Mouse (Mus musculus): ENCODE results near the gene Skor1.

Skor1 gene

DNA sequence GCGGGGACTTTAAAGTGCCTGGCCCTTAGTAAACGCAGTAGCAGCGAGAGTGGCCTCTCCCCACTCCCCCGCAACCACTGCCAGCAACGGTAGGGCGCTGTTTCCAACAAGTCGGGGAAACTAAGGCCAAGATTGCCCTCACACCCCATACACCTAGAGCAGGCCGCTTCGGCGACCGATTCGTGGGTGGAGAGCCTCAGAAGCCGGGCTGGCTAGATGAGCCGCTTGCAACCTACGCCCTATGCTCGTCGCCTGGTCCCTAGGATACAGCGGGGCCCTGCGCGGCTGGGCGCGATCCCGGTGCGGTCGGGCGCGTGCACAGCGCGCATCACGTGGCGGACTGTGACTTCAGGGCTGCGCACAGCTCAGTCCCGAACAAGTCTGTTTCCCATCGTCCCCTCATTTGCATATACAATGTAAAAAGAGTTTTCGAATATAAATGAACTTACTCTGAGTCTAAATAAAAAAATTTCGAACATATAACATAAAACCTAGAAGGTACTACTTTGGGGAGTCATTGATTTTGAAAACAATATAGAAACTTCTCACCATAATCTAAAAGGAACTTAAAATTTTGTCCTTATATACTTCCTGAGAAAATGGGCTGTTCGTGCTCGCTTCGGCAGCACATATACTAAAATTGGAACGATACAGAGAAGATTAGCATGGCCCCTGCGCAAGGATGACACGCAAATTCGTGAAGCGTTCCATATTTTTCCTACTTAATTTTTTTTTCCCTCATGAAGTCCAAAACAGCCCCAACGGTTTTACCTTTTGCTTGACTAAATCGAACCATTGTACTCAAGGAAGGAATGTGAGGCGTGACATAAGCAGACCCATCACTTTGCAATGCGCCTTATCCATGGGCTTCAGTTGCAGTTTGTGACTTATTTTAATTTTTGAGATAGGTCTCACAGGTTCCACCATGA, 15.8 kb downstream of the Skor1 start:
- peak; percentile 97 for DNase-seq

- peak; percentile 68 for DNase-seq
Observed at GRCm38 (mm10) chr9:63131957-63132602, 16.7 kb downstream of the Skor1 start.

DNA sequence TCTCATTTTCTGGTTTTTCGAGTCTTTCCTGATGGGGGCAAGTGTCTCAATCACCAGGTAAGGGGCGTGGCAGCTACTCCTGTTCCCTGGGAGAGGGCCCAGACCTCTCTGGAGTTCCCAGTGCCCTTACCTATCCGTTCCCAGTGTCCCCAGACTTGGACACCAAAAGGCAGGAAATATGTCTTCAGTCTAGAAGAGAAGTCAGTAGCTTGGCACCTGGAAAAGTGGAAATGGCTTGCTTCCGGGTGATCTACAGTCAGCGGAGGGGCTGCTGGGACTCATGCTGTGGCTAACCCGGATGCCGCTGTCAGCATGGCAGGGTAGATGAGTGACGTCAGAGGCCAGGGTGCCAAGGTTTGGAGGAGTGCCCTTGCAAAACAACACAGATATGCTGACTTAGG, 19.1 kb downstream of the Skor1 start:
- DNase-seq, result no peak

DNA sequence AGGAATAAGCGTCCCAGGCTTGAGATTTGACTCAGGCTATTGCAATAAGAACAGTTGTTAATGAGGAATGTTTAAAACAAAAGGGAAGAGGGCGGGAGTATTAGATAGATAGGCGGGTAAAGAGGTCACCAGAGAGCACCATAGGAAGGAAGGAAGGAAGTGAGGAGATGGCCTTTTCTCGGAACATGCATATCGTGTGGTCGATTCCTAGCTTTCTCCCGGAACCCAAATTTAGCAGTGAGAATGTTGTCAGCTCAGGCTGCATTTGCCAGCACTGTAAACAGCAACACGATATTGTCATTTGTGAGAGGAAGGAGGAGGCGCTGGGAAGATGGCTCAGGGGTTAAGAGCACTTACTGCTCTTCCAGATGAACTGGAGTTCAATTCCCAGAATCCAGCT, 24.2 kb downstream of the Skor1 start:
- no peak for DNase-seq

DNA sequence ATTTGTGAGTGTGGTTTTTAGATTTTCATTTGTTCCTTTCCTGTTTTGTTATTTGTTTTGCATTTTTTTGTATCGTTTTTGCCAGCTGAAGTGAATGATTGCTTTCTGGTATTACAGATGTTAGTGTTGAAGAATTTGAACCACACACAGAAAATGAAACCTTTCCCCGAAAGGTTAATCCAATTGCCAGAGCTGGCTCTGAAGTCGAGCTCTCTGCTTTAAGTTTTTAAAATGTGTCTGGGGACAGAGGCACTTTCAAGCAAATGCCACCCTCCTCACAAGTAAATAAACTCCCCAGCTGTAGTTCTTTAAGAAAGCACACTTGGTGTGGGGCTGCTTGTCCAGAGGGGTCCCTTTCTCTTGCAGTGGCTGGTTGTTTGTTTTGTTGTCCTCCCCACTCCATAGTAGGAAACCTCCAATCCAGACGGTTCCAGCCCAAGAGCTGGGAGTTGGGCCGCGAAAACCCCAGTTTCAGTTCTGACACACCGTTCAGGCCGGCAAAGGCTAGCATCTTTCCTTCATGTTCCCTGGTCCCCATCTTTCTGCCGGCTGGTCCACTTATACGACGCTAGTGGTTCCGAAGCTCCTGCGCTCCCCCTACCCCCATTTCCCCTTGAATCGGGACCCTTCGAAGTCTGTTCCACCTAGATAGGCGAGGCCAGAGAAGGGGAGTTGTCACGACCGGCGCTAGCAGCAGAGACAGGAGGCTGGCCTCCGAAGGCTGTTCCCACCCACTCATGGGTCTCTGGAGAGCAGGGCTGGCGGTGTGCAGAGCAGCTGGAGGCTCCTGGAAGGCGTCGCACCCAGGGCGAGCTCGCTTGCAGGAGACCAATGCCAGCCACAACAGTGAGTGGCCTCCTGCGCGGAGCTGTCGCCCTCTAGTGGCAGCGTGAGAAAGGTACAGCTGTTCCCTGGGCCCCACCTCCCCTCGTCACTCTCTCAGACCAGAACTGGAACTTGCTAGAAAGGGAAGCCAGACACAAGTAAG, 25.0 kb downstream of the Skor1 start:
- DNase-seq, result peak; percentile 95

- DNase-seq, result no peak
Observed at GRCm38 (mm10) chr9:63122161-63122833, 26.5 kb downstream of the Skor1 start.

DNA sequence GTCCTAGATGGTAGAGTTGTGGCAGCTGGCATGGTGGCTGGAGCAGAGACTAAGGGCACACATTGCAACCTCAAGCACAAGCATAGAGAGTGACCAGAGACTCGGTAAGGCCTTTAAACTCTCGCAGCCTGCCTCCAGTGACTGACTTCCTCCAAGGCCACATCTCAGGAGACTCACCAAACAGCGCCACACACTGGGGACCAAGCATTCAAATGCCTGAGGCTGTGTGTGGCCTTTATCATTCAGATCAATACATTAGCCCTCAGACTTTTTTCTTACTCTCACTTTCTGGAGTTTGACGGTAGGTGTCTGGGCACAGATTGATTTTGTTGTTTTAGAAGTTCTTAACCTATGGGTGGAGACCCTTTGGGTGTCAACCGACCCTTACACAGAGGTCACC, 30.4 kb downstream of the Skor1 start:
- no peak for DNase-seq

DNA sequence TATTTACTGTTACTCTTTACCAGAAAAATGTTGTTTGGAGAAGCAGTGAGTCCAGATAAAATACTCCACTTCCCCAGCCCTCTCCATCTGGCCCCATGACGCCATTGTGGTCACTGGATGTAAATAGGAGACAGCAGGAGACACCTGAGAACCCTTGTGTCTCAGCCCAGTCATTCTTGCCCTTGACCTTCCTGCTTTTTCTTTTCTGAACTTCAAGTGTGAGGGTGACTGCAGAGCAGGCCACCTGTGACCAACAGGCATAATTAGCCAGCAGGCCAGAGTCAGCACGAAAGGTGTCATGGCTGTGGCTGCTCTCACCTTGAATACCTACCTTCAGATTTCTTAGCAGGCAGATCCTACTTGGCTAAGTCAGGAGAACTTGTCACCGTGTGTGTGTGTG, 36.2 kb downstream of the Skor1 start:
- no peak for DNase-seq

- DNase-seq, result peak; percentile 39
Observed at GRCm38 (mm10) chr9:63109782-63110087, 39.0 kb downstream of the Skor1 start.

- peak; percentile 99 for DNase-seq
Observed at GRCm38 (mm10) chr9:63109020-63109781, 39.6 kb downstream of the Skor1 start.

DNA sequence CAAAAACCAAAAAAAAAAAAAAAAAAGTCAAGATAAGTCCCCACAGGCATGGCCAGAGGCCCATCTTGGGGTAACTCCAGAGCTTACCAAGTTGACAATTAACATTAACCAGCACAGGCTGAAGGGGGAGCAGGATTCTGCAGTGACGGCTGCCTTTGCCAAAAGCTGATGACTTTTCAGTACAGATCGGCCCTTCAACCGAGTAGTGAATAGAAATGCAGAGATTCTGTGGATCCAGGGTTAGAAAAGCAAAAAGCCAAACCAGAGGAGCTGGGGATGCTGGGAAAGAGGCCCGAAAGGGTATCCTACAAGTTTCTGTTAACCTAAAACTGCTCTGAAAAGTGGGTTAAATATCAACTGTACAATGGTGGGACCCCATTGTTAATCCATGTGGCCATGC, 40.2 kb downstream of the Skor1 start:
- peak; percentile 68 for DNase-seq

DNA sequence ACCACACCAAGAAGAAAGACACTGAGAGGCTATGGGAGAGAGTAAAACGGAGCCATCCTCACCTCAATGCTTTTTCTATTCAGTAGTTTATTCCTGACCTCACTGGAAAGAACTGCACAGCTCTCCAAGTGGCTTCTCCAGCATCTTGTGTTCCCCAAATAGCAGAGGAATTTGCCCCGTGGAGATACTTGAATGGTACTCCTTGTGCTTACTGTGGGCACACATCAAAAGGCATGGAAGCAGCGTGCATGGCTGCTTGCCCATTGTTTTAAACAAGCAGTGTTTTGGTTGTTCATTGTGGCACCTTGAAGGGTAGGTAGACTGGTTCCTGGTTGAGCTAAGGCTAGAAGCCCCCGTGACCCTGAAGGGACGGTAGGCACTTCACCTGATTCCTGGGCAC, 48.1 kb downstream of the Skor1 start:
- DNase-seq, result no peak

GRCm38 (mm10) chr9:63099876-63100275, 48.9 kb downstream of the Skor1 start:
- DNase-seq, result no peak

- no peak for DNase-seq
Observed at GRCm38 (mm10) chr9:63099344-63099743, 49.4 kb downstream of the Skor1 start.

DNA sequence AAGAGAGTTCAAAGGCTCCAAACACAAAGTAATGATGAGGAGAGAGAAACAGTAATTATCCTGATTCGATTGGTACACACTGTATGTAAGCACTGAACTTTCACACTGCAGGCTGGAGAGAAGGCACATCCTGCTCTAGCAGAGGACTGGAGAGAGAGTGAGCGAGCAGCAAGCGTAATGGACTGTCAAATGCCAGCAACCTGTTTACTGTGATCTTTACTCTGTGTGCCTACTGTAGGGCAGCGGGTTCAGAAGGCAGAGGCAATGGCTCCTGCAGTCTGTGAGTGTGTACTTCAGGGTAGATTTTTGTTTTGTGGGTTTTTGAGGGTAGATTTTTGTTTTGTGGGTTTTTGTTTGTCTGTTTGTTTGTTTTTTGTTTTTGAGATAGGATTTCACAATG, 49.9 kb downstream of the Skor1 start:
- DNase-seq, result no peak

DNA sequence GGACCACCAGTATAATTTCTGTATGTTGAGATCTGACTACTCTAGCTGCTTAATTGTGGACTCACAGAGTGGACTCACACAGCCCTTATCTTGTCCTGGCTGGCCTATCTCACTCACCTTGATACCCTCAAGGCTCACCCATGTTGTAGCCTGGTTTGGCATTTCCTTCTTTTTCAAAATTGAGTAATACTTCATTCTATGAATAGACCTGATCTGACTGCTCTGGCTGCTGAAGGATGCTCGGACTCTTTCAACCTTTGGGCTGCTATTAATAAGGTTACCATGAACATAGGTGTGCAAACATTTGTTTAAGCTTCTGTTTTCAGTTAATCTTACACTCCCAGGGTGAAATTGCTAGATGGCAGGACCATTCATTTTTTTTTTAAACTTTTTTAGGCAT, 51.6 kb downstream of the Skor1 start:
- no peak for DNase-seq

GRCm38 (mm10) chr9:63094030-63094429, 54.7 kb downstream of the Skor1 start:
- no peak for DNase-seq

GRCm38 (mm10) chr9:63092567-63092966, 56.2 kb downstream of the Skor1 start:
- no peak for DNase-seq

GRCm38 (mm10) chr9:63091971-63092528, 56.7 kb downstream of the Skor1 start:
- peak; percentile 86 for DNase-seq

- peak; percentile 64 for DNase-seq
Observed at GRCm38 (mm10) chr9:63091101-63091921, 57.5 kb downstream of the Skor1 start.

DNA sequence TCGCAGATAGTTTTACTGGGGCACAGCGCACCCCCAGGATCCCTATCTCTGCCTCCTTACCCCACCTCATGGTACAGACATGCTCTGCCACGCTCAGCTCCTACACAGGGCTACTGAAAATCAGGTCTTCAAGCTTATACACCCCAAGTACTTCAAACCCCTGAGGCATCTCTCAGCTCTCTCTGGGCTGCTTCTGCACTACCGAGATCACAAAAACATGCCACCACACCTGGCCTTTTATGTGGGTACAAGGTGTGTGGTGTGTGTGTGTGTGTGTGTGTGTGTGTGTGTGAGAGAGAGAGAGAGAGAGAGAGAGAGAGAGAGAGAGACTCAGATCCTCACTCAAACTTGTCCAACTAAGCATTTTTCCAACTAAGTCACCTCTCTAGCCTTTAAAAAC, 59.6 kb downstream of the Skor1 start:
- no peak for DNase-seq
